Mouse (Mus musculus): Measurements from ENCODE around the gene Abcc4. TPM values are rescaled to one million over a fixed set of nuclear protein-coding genes. Genes with fewer than 3 reads are reported as not detected.
"Not testable (repeated sequence)": the region's sequence is repeated elsewhere in the genome, so short reads cannot be mapped to it uniquely, and the experiment has no call there.

Abcc4 gene
- polyA plus RNA-seq, 1 experiment from 2014 or later, result 1.6 TPM

DNA sequence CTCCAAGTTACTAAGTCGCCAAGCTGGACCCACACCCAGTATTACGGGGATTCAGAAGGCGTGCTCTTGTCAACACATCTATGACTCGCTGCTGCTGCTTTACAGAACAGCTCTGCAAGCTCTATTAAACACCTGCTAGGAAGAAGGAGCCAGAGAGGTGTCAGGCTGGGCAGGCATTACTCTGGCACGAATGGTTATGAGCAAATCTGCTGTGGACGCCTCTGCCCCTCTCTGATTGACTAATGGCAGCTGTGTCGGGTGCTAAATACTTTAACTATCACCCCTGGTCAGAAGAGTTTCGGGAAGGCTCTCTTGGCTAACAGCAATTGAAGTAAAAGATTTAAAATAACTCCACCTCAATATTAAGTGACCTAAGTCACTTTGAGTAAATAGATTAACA lies 142.4 kb downstream of the Abcc4 start:
- H3K9me3 ChIP-seq, result no peaks in the 10 kb centered on the region
- H3K4me1 ChIP-seq (replicated peaks), result peaks cover 10% of the 10 kb centered on the region; the same call in 1 of the 2 replicates
- H3K36me3 ChIP-seq, result no peaks in the 10 kb centered on the region
- H3K4me2 ChIP-seq (replicated peaks), result no peak overlapping the region
- no peak for ATAC-seq
- no peak overlapping the region for H3K4me3 ChIP-seq (replicated peaks)
- H3K9ac ChIP-seq (replicated peaks), result no peak overlapping the region
- H3K27ac ChIP-seq, result no peak overlapping the region
- WGBS, result 86% methylated on average over 8 of the region's 8 CpGs
- H3K27me3 ChIP-seq, result peaks cover 4% of the 10 kb centered on the region; the same call in 1 of the 2 replicates

DNA sequence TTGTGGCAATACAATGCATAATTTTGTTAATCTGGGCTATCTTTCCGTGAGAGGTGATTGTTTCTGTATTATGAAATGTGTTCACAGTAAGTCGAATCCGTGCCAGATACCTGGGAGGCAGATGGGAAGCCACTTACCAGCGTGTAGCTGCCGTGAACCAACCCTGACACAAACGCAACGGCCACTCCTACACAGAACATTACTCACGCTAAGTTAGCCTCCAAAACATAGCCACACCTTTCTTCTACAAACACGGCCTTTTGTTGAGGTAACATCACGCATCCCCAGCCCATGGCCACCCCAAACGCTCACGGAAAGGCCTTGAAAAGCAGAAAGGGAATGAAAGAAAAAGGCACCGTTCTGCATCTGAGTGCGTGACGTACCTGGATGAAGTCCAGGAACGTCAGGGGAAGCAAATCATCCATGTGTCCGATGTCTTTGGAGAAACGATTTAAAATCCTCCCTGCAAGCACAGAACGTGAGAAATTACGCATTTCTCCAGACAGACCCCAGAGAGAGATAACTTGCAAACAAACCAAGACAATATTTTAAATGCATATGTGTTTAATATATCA lies 153.0 kb downstream of the Abcc4 start:
- Histone ChIP-seq H3K27ac (no peak overlapping the region), H3K4me1 (replicated peaks) (peaks cover 30% of the 10 kb centered on the region), H3K27me3 (peaks cover 22% of the 10 kb centered on the region), H3K9ac (replicated peaks) (no peak overlapping the region), H3K4me2 (replicated peaks) (no peak overlapping the region), H3K4me3 (replicated peaks) (no peak overlapping the region), H3K36me3 (no peaks in the 10 kb centered on the region), H3K9me3 (no peaks in the 10 kb centered on the region)
- WGBS, result 80% methylated on average over 20 of the region's 20 CpGs
- no peak for ATAC-seq

DNA sequence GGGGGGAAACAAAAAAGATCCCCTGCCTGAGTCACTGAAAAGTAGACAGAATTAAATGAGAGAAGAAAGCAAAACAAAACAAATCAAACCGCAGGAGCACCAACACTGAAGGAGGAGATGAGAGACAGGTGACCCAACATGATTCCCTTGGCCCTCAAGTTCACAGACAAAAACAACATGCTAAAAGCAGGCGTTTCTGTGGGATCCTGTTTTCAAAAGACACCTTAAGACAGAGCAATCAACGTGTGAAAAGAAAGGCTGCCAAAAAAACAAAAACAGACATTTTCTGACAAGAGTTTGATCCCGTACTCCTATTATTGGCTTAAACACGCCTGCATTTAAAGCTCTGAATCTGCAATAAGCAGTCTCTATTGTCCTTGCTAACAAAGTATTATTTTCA lies 153.6 kb downstream of the Abcc4 start:
- Histone ChIP-seq H3K9me3 (no peaks in the 10 kb centered on the region), H3K4me3 (replicated peaks) (no peak overlapping the region), H3K4me2 (replicated peaks) (peak overlapping the region; percentile 49), H3K9ac (replicated peaks) (no peak overlapping the region), H3K36me3 (no peaks in the 10 kb centered on the region), H3K4me1 (replicated peaks) (peaks cover 30% of the 10 kb centered on the region), H3K27me3 (peaks cover 22% of the 10 kb centered on the region), H3K27ac (no peak overlapping the region)
- no peak for ATAC-seq
- WGBS, result 27% methylated on average over 5 of the region's 5 CpGs

DNA sequence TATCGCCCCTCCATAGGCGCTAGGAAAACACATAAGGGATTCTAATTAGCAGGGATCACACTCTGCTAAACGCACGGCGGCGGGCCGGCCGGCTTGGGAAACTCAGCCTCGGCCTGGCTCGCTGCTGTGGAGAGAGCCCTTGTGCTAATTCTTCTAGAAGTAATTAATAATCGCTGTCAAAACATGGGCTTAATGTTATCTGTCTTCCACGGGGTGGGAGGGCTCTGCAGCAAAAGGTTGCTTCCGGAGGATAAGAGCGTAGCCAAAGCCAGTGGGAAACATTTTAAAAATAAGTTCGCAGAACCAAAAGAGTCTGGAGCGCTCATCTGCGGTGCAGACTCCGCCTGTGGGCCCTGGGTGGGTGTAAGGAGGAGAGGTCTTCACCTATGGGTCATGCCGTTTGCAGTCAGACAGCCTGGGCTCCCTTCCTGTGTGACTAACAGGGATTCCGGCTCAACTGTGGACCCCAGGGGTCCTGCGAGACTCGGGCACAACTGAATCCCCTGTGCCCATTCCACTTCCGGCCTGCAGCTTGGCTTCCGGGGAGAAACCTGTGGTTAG lies 154.2 kb downstream of the Abcc4 start:
- Histone ChIP-seq H3K27me3 (peaks cover 22% of the 10 kb centered on the region), H3K4me3 (replicated peaks) (peak overlapping the region; percentile 27), H3K9ac (replicated peaks) (peak overlapping the region; percentile 41), H3K9me3 (no peaks in the 10 kb centered on the region), H3K4me2 (replicated peaks) (peak overlapping the region; percentile 49), H3K27ac (peak overlapping the region; percentile 40), H3K36me3 (no peaks in the 10 kb centered on the region), H3K4me1 (replicated peaks) (peaks cover 30% of the 10 kb centered on the region)
- 11% methylated on average over 24 of the region's 24 CpGs for WGBS
- ATAC-seq, result peak; percentile 86

DNA sequence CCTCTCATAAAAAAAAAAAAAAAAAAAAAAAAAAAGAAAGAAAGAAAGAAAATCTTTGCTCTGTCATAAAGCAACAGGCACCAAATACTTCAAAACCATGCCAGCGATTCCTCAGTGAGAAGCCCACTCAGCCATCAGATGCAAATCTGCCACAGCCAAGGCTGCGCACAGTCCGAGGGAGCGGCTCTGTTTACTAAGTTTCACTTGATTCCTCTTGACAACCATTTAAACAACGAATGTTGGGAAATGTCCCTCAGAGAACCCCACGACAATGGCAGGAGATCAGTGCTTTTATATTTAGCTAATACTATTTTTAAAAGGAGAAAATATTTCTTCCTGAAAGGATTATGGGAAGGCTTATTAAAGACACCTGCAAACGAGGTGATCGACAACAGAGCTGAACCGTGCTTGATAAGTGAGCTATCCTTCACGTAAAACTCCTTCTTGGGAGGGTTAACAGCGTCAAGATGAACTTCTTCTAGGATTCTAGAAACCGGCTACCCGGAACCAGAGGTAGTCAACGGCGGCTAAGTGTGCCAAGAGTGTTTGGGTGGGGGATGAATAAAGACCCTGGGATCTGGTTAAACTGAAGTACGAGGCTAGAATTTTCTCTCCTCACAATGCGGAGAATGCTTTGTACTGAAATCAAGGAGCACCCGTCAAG lies 154.8 kb downstream of the Abcc4 start:
- Histone ChIP-seq H3K4me1 (replicated peaks) (peaks cover 30% of the 10 kb centered on the region), H3K36me3 (no peaks in the 10 kb centered on the region), H3K9ac (replicated peaks) (peak overlapping the region; percentile 14; the same call in 1 of the 2 replicates), H3K27me3 (peaks cover 22% of the 10 kb centered on the region), H3K9me3 (no peaks in the 10 kb centered on the region), H3K4me2 (replicated peaks) (peak overlapping the region; percentile 49), H3K27ac (peak overlapping the region; percentile 40), H3K4me3 (replicated peaks) (peak overlapping the region; percentile 27)
- ATAC-seq, result peak; percentile 55
- 15% methylated on average over 18 of the region's 18 CpGs for WGBS

DNA sequence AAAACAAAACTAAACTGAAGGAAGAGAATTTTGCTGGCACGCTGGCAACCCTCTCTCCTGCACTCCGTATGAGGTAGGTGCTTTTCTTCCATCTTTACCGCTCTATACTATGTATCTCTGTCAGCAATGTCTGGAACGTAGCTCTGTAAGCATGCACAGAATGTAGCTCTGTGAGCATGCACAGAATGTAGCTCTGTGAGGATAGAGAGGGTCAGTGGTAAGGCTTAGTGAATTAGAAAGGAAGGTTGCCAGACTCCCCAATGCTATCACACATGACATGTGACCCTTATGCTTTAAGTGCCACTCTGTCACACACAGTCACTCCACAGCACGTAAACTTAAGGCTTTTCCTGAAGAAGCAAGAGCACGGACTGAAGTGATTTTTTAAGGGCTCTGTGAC lies 161.5 kb downstream of the Abcc4 start:
- no peak for ATAC-seq
- peaks cover 6% of the 10 kb centered on the region; the same call in 1 of the 2 replicates for H3K4me1 ChIP-seq (replicated peaks)
- no peak overlapping the region for H3K9ac ChIP-seq (replicated peaks)
- no peak overlapping the region for H3K4me2 ChIP-seq (replicated peaks)
- no peaks in the 10 kb centered on the region for H3K36me3 ChIP-seq
- H3K27me3 ChIP-seq, result 0 out of 2 replicates have a peak, but pooled peaks cover 5% of the 10 kb centered on the region
- H3K9me3 ChIP-seq, result no peaks in the 10 kb centered on the region; the same call in 1 of the 2 replicates
- H3K27ac ChIP-seq, result no peak overlapping the region
- WGBS, result 92% methylated on average over 6 of the region's 6 CpGs
- no peak overlapping the region for H3K4me3 ChIP-seq (replicated peaks)

DNA sequence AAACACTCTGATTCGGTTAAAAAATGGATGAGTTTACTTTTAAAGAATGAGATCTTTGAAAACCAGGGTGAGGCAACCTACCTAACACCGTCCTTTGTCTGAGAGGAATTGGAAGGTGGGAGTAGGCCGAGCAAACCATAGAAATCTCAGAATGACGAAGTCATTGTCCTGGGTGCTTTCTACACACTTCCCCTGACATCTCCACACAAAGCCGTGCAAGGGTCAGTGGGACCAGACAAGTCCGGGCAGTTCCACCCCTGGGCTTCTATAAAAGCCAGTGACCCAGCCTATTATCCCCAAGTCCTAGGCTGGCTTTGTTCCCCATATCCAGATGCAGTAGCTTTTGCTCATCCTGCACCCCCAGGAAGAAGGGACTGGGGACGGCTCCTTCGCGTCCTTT lies 163.1 kb downstream of the Abcc4 start:
- no peak for ATAC-seq
- WGBS, result 22% methylated on average over 9 of the region's 9 CpGs

DNA sequence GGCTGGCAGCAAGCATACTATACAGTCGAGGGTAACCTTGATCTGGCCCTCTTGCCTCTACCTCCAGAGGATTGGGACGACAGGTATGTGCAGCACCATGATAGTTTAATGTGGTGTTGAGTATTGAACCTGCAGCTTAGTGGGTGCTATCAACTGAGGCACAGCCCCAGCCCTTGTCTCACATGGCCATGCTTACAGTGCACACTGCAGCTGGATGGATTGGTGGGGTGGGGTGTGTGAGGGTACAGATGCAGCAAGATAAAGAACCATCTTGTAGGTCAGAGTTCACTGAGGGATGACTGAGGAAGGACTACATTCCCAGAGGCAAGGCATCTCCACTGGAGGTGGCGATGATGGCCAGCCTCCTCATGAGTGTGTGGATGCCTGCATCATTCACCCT lies 174.5 kb downstream of the Abcc4 start:
- Histone ChIP-seq H3K4me1 (replicated peaks) (no peaks in the 10 kb centered on the region), H3K27me3 (no peaks in the 10 kb centered on the region), H3K4me3 (replicated peaks) (no peak overlapping the region), H3K27ac (no peak overlapping the region), H3K9ac (replicated peaks) (no peak overlapping the region), H3K9me3 (no peaks in the 10 kb centered on the region), H3K4me2 (replicated peaks) (no peak overlapping the region), H3K36me3 (no peaks in the 10 kb centered on the region)
- WGBS, result 88% methylated on average over 3 of the region's 3 CpGs
- ATAC-seq, result no peak

More for the DNA sequence above, 163.1 kb downstream of the Abcc4 start:
- H3K4me1 ChIP-seq (replicated peaks), result 0 out of 2 replicates have a peak, but pooled peaks cover 4% of the 10 kb centered on the region
- no peak overlapping the region for H3K4me3 ChIP-seq (replicated peaks)
- H3K27me3 ChIP-seq, result 0 out of 2 replicates have a peak, but pooled peaks cover 3% of the 10 kb centered on the region
- H3K9ac ChIP-seq (replicated peaks), result no peak overlapping the region
- no peak overlapping the region for H3K27ac ChIP-seq
- H3K9me3 ChIP-seq, result no peaks in the 10 kb centered on the region; the same call in 1 of the 2 replicates
- no peaks in the 10 kb centered on the region for H3K36me3 ChIP-seq
- H3K4me2 ChIP-seq (replicated peaks), result no peak overlapping the region

DNA sequence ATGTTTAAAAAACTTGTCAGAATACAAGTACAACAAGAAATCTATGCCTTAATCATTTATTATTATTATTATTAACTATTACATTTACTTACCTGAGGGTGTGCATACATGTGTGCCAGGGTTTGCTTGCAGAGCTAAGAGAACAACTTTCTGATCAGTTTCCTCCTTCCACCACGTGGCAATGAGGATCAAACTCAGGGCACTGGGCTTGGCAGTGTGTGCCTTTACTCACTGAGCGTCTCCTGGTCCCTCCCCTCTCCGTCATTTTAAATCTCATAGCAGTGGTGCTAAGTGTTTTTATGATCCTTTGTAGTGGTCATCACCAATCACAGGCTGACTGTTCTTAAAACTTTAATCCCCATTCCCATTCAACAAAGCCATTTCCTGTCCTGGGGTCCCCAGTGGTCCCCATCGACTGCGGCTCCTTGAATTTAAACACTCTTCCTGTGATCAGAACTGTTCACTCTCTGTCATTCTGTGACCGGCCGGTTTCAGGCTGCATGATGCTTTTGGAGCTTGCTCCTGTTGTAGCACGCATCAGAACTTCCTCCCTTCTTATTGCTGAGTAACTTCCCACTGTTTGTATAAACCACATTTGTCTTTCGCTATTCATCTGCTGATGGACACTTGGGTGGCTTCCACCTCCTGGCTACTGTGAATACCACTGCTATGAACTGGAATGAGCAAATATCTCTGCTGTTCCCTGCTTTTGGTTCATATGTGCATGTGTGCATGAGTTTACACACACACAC lies 191.6 kb downstream of the Abcc4 start:
- H3K4me1 ChIP-seq (replicated peaks), result peaks cover 6% of the 10 kb centered on the region; the same call in 1 of the 2 replicates
- H3K36me3 ChIP-seq, result no peaks in the 10 kb centered on the region
- no peak overlapping the region for H3K27ac ChIP-seq
- H3K4me2 ChIP-seq (replicated peaks), result no peak overlapping the region
- no peaks in the 10 kb centered on the region for H3K27me3 ChIP-seq
- ATAC-seq, result no peak
- 66% methylated on average over 9 of the region's 9 CpGs for WGBS
- H3K4me3 ChIP-seq (replicated peaks), result no peak overlapping the region
- no peaks in the 10 kb centered on the region for H3K9me3 ChIP-seq
- H3K9ac ChIP-seq (replicated peaks), result no peak overlapping the region

DNA sequence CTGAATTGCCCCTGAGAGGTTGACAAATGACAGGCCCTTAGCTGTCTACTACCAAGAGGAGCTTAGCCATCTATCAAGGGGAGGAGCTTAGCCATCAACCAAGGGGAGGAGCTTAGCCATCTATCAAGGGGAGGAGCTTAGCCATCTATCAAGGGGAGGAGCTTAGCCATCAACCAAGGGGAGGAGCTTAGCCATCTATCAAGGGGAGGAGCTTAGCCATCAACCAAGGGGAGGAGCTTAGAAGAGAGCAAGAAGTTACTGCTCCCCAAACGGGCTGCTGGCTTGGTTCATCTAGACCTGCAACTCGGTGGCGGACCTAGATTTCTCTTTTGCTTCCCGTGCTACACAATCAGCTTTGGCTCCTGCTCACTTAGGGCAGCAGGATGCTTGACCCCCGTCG lies 194.3 kb downstream of the Abcc4 start:
- ATAC-seq; H3K4me1 ChIP-seq (replicated peaks); H3K4me3 ChIP-seq (replicated peaks); H3K36me3 ChIP-seq; H3K9me3 ChIP-seq; H3K9ac ChIP-seq (replicated peaks); H3K27ac ChIP-seq; H3K4me2 ChIP-seq (replicated peaks); H3K27me3 ChIP-seq: not testable (repeated sequence)
- WGBS, result 94% methylated on average over 6 of the region's 6 CpGs

DNA sequence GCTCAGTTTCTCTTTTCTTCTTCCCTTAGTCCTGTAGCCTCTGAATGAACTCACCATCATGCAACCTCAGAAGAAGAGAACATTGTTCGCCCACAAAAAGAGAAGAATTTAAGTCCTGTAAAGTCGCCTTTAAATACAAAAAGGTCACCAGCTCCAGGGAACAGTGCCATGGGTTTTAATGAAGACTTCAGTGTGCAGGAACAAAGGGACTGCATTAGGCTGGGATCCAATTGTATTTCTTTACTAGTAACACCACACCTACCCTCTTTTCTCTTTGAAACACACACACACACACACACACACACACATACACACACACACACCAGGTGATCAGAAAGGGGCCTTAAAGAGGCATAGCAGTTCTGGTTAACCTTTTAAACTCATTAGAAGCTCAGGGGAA lies 195.2 kb downstream of the Abcc4 start:
- Histone ChIP-seq H3K4me3 (replicated peaks) (no peak overlapping the region), H3K4me2 (replicated peaks) (no peak overlapping the region), H3K9ac (replicated peaks) (no peak overlapping the region), H3K4me1 (replicated peaks) (peaks cover 18% of the 10 kb centered on the region), H3K27me3 (no peaks in the 10 kb centered on the region), H3K27ac (no peak overlapping the region), H3K9me3 (no peaks in the 10 kb centered on the region), H3K36me3 (no peaks in the 10 kb centered on the region)
- 27% methylated on average over 2 of the region's 2 CpGs for WGBS
- ATAC-seq, result no peak

DNA sequence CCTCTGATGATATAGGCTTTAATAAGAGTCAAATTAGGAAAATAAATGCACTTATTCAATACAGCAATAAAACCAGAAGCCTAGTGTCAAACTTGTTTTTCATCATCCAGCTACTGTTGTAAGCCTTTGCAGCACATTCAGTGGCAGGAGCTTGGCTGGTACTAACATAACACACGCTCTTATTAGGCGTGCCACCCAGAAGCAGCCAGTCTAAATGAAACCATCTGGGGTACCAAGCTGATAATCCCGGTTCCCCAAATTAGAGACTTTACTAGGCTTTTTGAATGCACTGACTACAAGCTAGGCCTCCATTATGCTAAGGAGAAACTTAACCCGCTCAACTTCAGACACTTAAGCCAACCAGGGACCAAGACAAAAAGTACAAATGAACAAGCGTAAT lies 195.8 kb downstream of the Abcc4 start:
- Histone ChIP-seq H3K27me3 (no peaks in the 10 kb centered on the region), H3K9me3 (no peaks in the 10 kb centered on the region), H3K9ac (replicated peaks) (no peak overlapping the region), H3K36me3 (no peaks in the 10 kb centered on the region), H3K4me1 (replicated peaks) (peaks cover 19% of the 10 kb centered on the region), H3K4me2 (replicated peaks) (no peak overlapping the region), H3K27ac (no peak overlapping the region), H3K4me3 (replicated peaks) (no peak overlapping the region)
- WGBS, result 77% methylated on average over 5 of the region's 5 CpGs
- no peak for ATAC-seq

Data from midbrain, embryonic 13.5 days (tissue).